Mouse (Mus musculus) ES-Bruce4 (cell line): ENCODE measurements at regions not wholly inside any gene's neighbourhood (a gene's known extent, or its start where the extent isn't known, plus 50 kb on each side); places are given as distances from the start of the nearest gene placed in this dataset.

ENCODE experiments used
- CTCF ChIP-seq: IDR thresholded peaks from one replicate; pipeline ENCODE4 v1.8.1; 2011; ENCODE audit warnings: low read depth, low read length
- EP300 ChIP-seq: IDR thresholded peaks from 2 replicates; pipeline ENCODE4 v1.6.1; 2011; ENCODE audit warnings: low read depth, low read length; ENCODE audit not compliant: insufficient read depth

GRCm38 (mm10) chr14:102204881-102205671 is 475.3 kb downstream of the Lmo7 start:
- TF ChIP-seq CTCF: no peak
- no peak for TF ChIP-seq EP300
